Mouse (Mus musculus) olfactory bulb, adult 2 months (tissue): ENCODE results near the gene Dync1i1. TPM values are rescaled to one million over a fixed set of nuclear protein-coding genes. Genes with fewer than 3 reads are reported as not detected.

ENCODE experiments used
- H3K27ac ChIP-seq: fragments of 200-500 bp; 2 replicates; pipeline ENCODE4 v1.5.1; 2012; ENCODE audit warnings: low read depth, low read length; ENCODE audit not compliant: insufficient read depth
- H3K4me1 ChIP-seq: fragments of 200-500 bp; 2 replicates; pipeline ENCODE4 v1.6.1; 2012; ENCODE audit warnings: low read length; ENCODE audit not compliant: control insufficient read depth, insufficient read depth
- H3K4me3 ChIP-seq: fragments of 200-500 bp; 2 replicates; pipeline ENCODE4 v1.5.1; 2012; ENCODE audit warnings: mild to moderate bottlenecking, low read depth, low read length, moderate library complexity; ENCODE audit not compliant: insufficient read depth
- CTCF ChIP-seq: fragments of 200-500 bp; IDR thresholded peaks from 2 replicates; pipeline ENCODE4 v1.5.1; 2012; ENCODE audit warnings: low read depth, mild to moderate bottlenecking, low read length, moderate library complexity; ENCODE audit not compliant: insufficient read depth
- POLR2A ChIP-seq: fragments of 200-500 bp; IDR thresholded peaks from 2 replicates; pipeline ENCODE4 v1.6.1; 2012; ENCODE audit warnings: mild to moderate bottlenecking, low read depth, low read length, moderate library complexity; ENCODE audit not compliant: insufficient read depth
- WGBS: fragments of 180-500 bp; shearing (Covaris S2); methylation state at CpG from one replicate; pipeline ENCODE4 v1.1.7; 2018; 5-methylcytosine and 5-hydroxymethylcytosine counted together
- polyA plus RNA-seq: library from polyadenylated mRNA; stranded (reverse); fragments of >200 nt; gene quantifications from 2 replicates; pipeline ENCODE4 v1.2.4, GENCODE M21; 2012; ENCODE audit warnings: low replicate concordance; ENCODE audit not compliant: missing spikeins, insufficient read depth, insufficient read length

The Dync1i1 gene
- polyA plus RNA-seq, 1 experiment, result 116 TPM

DNA sequence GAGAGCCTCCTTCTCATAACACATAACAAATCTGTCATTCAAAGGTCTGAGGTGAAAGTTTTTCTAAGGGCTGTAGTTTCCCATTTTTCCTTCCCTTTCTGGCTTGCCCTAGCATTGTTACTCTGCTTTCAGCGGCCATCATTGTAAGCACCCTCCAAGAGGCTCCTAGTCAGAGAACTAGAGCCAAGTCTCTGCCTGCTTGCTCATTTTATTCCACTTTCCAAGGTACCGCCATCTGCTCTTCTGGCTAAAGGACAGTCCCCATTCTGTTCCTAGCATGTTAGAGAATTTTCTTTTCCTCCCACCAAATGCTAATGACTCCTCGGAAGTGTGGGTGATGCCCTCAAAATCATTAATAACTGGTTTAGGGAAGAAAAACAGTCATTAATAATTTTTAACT lies 276.6 kb downstream of the Dync1i1 start:
- H3K4me1 ChIP-seq, result peaks cover 12% of the 10 kb centered on the region
- no peak for TF ChIP-seq CTCF
- no peak for TF ChIP-seq POLR2A
- WGBS, result 37% methylated on average over 3 of the region's 3 CpGs
- H3K27ac ChIP-seq, result no peak overlapping the region; the same call in 1 of the 2 replicates
- H3K4me3 ChIP-seq, result no peak overlapping the region

GRCm38 (mm10) chr6:6004756-6005485 lies 279.5 kb downstream of the Dync1i1 start:
- H3K4me1 ChIP-seq, result peaks cover 12% of the 10 kb centered on the region

GRCm38 (mm10) chr6:6005762-6006431 lies 280.5 kb downstream of the Dync1i1 start:
- WGBS, result 5% methylated on average over 42 of the region's 42 CpGs
- TF ChIP-seq CTCF (peak; percentile 89), POLR2A (no peak)
- Histone ChIP-seq H3K4me1 (peaks cover 12% of the 10 kb centered on the region), H3K4me3 (peak overlapping the region; percentile 81), H3K27ac (peak overlapping the region; percentile 56; the same call in 1 of the 2 replicates)

More at GRCm38 (mm10) chr6:6004756-6005485, 279.5 kb downstream of the Dync1i1 start:
- H3K27ac ChIP-seq, result peak overlapping the region; percentile 23; the same call in 1 of the 2 replicates
- no peak overlapping the region for H3K4me3 ChIP-seq
- TF ChIP-seq CTCF (no peak), POLR2A (no peak)
- 27% methylated on average over 12 of the region's 12 CpGs for WGBS

- TF ChIP-seq CTCF, result no peak
- no peak for TF ChIP-seq POLR2A
- H3K27ac ChIP-seq, result no peak overlapping the region
- 37% methylated on average over 2 of the region's 2 CpGs for WGBS
Observed at GRCm38 (mm10) chr6:6011364-6011763, 285.9 kb downstream of the Dync1i1 start.

DNA sequence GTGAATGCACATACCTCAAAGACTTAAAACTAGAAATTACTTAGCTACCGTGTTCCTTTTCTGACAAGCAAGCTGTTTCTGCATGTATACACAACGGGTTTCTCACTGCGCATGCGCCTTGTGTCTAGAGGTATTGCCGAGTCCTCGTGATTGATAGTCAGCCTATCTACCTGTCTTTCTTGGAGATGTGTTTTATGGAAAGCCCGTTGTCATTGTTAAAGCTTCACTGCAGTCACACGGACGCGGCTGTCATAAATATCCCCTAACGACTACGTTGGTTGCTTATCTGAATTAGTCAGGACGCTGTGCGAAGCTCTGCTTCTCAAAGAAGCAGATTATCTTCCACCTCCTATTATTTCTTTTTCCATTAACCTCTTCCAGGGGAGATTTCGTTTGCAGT lies 290.2 kb downstream of the Dync1i1 start:
- H3K4me3 ChIP-seq, result no peak overlapping the region
- peaks cover 8% of the 10 kb centered on the region for H3K4me1 ChIP-seq
- TF ChIP-seq POLR2A (no peak), CTCF (no peak)
- H3K27ac ChIP-seq, result no peak overlapping the region
- 52% methylated on average over 15 of the region's 15 CpGs for WGBS

More at GRCm38 (mm10) chr6:6011364-6011763, 285.9 kb downstream of the Dync1i1 start:
- H3K4me3 ChIP-seq, result no peak overlapping the region
- H3K4me1 ChIP-seq, result peaks cover 5% of the 10 kb centered on the region

DNA sequence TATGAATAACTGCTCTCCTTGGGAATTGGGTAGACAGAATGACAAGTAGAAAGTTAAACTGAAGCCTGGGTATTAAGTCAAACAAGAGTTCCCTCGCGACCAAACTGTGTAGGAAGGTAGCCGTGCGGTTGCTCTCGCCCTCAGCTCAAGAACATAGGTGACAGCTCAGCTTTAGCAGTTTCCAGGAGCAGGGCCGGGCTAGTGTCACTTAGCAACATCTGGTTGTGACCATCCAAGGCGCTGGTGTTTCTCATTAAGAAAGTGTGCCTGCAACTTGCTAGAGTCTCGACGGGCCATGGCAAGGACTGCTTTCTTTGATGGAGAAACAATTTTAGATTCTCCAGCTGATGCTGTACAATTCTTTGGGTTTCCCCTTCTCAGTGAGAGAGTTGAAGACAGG lies 291.5 kb downstream of the Dync1i1 start:
- no peak for TF ChIP-seq POLR2A
- TF ChIP-seq CTCF, result no peak
- Histone ChIP-seq H3K4me1 (peaks cover 8% of the 10 kb centered on the region), H3K27ac (no peak overlapping the region), H3K4me3 (no peak overlapping the region)
- WGBS, result 50% methylated on average over 9 of the region's 9 CpGs

GRCm38 (mm10) chr6:6023976-6024375 lies 298.5 kb downstream of the Dync1i1 start:
- no peak overlapping the region for H3K4me3 ChIP-seq
- no peak overlapping the region for H3K27ac ChIP-seq
- TF ChIP-seq CTCF (no peak), POLR2A (no peak)
- 50% methylated on average over 6 of the region's 6 CpGs for WGBS
- H3K4me1 ChIP-seq, result no peaks in the 10 kb centered on the region

GRCm38 (mm10) chr6:6027664-6028063 lies 302.2 kb downstream of the Dync1i1 start:
- no peaks in the 10 kb centered on the region for H3K4me1 ChIP-seq
- no peak overlapping the region for H3K4me3 ChIP-seq
- no peak overlapping the region for H3K27ac ChIP-seq
- TF ChIP-seq CTCF, result no peak
- no peak for TF ChIP-seq POLR2A
- 88% methylated on average over 6 of the region's 6 CpGs for WGBS

DNA sequence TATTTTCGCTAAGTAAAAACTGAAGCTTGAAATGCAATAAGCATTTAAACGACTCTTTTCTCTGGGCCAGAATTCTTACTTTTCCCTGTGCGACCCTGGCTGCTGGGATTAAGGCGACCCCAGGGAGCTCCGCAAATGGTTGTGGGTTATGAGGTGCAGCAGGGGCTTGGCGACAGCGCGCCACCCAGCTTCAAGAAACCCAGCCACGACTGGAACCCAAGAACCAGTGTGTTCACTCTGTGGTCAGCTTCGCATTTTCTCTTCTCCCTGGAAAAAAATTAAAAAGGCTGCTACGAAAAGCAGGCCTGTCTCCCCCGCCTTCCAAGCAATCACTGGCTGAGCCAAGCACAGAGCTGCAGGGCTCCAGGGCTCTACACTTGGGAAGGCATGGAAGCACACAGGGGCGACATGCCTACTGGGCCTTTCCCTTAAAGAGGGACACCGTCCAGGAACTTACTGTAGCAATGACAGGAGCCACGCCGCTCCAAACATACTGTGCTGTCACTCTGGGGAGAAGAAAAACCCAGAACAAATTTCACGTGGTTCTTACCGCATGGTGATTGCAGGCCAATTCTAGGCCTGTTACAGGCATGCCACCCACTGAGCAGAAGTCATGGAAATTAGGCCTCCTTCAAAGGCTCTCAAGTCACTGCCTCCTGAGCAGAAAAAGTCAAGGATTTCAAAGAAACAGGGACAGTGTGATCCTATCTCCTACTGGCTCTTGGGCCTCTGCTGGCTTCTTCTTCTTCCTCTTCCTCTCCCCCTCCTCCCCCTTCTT lies 313.5 kb downstream of the Dync1i1 start:
- TF ChIP-seq CTCF, result no peak
- no peak for TF ChIP-seq POLR2A

More for the DNA sequence above, 313.5 kb downstream of the Dync1i1 start:
- 74% methylated on average over 18 of the region's 18 CpGs for WGBS
- Histone ChIP-seq H3K27ac (no peak overlapping the region), H3K4me1 (peaks cover 2% of the 10 kb centered on the region; the same call in 1 of the 2 replicates), H3K4me3 (no peak overlapping the region)
